Mouse (Mus musculus): ENCODE results near the gene Stambpl1. TPM values are rescaled to one million over a fixed set of nuclear protein-coding genes. Genes with fewer than 3 reads are reported as not detected.

Stambpl1 gene
- total RNA-seq (2021) (1 to 10 TPM; 3.7 to 5.9 TPM), polyA plus RNA-seq (2012; rRNA removed) (2.6 and 3.8 TPM in 2 replicates)
- long read RNA-seq, partial matches to known transcripts: 0 of 1 reads
- long read RNA-seq, other reads (novel, unspliced or antisense): 0 of 1 reads

GRCm38 (mm10) chr19:34192008-34192963 is at the start of gene Stambpl1:
Gene Stambpl1, plus strand, starts transcription at chr19:34192229.
- peak; percentile 84 for DNase-seq

GRCm38 (mm10) chr19:34148421-34148820 is 43.6 kb upstream of the Stambpl1 start:
- DNase-seq: no peak

- no peak for DNase-seq
These were observed 40.1 kb upstream of the Stambpl1 start for GRCm38 (mm10) chr19:34151909-34152308.

- no peak for DNase-seq
These were observed 38.5 kb upstream of the Stambpl1 start for GRCm38 (mm10) chr19:34153263-34154144.

- no peak for DNase-seq
These were observed 29.3 kb upstream of the Stambpl1 start for GRCm38 (mm10) chr19:34162693-34163092.

- DNase-seq: no peak
These were observed 26.1 kb upstream of the Stambpl1 start, which contains the start of gene Ankrd22 for GRCm38 (mm10) chr19:34165891-34166290. Gene Ankrd22, minus strand, starts transcription at chr19:34166053.

- no peak for DNase-seq
These were observed 25.6 kb upstream of the Stambpl1 start for GRCm38 (mm10) chr19:34166386-34166785.

- DNase-seq: no peak
These were observed 23.9 kb upstream of the Stambpl1 start for GRCm38 (mm10) chr19:34167896-34168661.

GRCm38 (mm10) chr19:34169121-34169520 is 22.9 kb upstream of the Stambpl1 start:
- no peak for DNase-seq

GRCm38 (mm10) chr19:34171167-34171566 is 20.9 kb upstream of the Stambpl1 start:
- DNase-seq: no peak

GRCm38 (mm10) chr19:34174004-34174403 is 18.0 kb upstream of the Stambpl1 start:
- no peak for DNase-seq

- no peak for DNase-seq
These were observed 12.9 kb upstream of the Stambpl1 start for GRCm38 (mm10) chr19:34179136-34179535.

- no peak for DNase-seq
These were observed 11.7 kb upstream of the Stambpl1 start for GRCm38 (mm10) chr19:34180316-34180715.

GRCm38 (mm10) chr19:34181234-34181633 is 10.8 kb upstream of the Stambpl1 start:
- no peak for DNase-seq

- DNase-seq: no peak
These were observed 9.5 kb upstream of the Stambpl1 start for GRCm38 (mm10) chr19:34182490-34182889.

GRCm38 (mm10) chr19:34186845-34187244 is 5.2 kb upstream of the Stambpl1 start:
- no peak for DNase-seq

- no peak for DNase-seq
These were observed 403 bp upstream of the Stambpl1 start for GRCm38 (mm10) chr19:34191645-34192007.

- DNase-seq: peak; percentile 41
These were observed 1.1 kb downstream of the Stambpl1 start for GRCm38 (mm10) chr19:34193149-34193548.

- no peak for DNase-seq
These were observed 1.7 kb downstream of the Stambpl1 start for GRCm38 (mm10) chr19:34193683-34194082.

- DNase-seq: no peak
These were observed 2.2 kb downstream of the Stambpl1 start for GRCm38 (mm10) chr19:34194132-34194745.

GRCm38 (mm10) chr19:34195031-34195430 is 3.0 kb downstream of the Stambpl1 start:
- no peak for DNase-seq
